Mouse (Mus musculus) splenic B cell, adult 2 months (primary cell): Measurements from ENCODE around the gene Dynll1.

ENCODE experiments used
- DNase-seq: peaks from one replicate; pipeline ENCODE4 v3.0.0-alpha.2; 2011; ENCODE audit warnings: low read depth, low spot score
- H3K27me3 ChIP-seq: 2 replicates; pipeline ENCODE4 v1.6.1; 2012; ENCODE audit warnings: mild to moderate bottlenecking, low read length, moderate library complexity, mixed read lengths; ENCODE audit not compliant: control insufficient read depth, poor library complexity, insufficient read depth, severe bottlenecking
- H3K36me3 ChIP-seq: 2 replicates; pipeline ENCODE4 v1.6.1; 2012; ENCODE audit warnings: mild to moderate bottlenecking, low read length, moderate library complexity, mixed read lengths; ENCODE audit not compliant: control insufficient read depth, poor library complexity, insufficient read depth, severe bottlenecking

Dynll1 gene

DNA sequence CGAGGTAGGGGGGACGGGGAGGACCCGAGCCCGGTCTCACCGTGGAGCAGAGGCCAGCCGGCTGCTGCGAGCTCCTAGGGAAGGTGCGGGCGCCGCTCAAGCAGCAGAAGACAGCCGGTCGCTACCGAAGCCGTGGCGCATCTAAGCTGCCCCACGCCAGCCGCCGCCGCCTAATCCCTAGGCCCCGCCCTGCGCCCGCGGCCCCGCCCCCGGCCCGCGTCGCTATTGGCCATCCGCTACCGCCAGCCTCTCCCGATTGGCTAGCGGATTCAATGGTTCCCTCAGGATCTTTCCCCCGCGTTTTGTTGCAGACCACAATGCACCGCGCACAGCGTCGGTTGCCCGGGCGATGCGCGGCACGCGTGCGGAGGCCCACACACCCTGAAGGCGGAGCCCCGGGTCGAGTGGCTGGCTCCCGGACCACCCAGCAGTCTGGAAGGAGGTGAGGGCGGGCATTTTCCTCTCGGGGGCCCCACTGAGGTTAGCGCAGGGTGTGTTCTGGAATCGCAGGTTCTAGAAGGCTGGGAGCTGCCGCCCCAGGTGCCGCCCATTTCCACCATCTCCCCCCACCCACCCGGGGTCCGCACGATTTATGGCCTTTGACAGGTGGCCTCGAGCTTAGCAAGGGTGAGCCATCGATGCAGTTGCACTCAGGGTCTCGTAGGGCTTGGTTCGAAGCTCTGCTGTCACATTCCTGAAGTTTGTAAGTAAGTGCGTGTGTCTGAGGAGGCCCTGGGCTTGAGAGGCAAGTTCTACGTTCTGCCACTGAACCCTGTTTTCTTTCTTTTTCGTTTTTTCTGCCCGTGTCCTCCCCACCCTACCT is at the start of gene Dynll1:
TSS of gene Dynll1 (minus strand) at position 208 of the 823 bp plus-strand sequence.
- H3K36me3 ChIP-seq = peaks cover 2% of the 10 kb centered on the region; the same call in 1 of the 2 replicates
- peak; percentile 99 for DNase-seq
- H3K27me3 ChIP-seq = no peaks in the 10 kb centered on the region

- H3K27me3 ChIP-seq = no peaks in the 10 kb centered on the region
- no peak for DNase-seq
- peaks cover 5% of the 10 kb centered on the region for H3K36me3 ChIP-seq
Observed at GRCm38 (mm10) chr5:115349225-115349555, 48.4 kb upstream of the Dynll1 start.

DNA sequence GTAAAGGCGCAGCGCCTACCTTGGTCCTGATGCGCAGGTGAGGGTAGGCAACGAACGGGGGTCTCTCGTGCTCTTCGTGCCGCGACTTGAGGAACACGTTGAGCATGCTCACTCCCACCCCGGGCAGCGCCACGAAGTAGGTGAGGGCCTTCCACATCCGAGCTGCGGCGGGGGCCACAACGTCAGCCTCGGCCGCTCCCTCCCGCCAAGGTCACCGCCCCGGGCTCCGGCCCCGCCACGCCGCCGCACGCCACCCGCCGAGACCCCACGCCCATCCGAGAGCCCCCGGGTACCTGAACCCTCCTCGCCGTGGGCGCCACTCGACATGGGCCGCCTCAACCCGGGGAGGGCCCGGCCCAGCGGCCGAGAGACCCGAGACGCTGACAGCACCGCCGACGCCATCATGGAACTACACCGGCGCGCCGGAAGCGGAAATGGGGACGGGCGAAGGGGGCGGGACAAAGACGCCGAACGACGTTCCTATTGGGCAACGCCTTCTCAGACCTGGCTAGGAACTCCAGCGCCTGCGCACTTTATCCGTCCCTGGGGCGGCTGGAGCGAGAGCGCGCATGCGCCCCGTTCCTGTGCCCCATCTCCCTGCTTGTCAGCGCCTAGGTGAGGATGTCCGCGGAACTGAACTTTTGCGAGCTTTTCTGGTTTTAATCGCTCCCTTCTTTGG is 47.9 kb upstream of the Dynll1 start, which contains the start of gene Cox6a1:
TSS of gene Cox6a1 (minus strand) at position 436 of the 679 bp plus-strand sequence.
- Histone ChIP-seq H3K27me3 (no peaks in the 10 kb centered on the region), H3K36me3 (peaks cover 7% of the 10 kb centered on the region)
- peak; percentile 100 for DNase-seq

- DNase-seq = peak; percentile 92
- no peaks in the 10 kb centered on the region for H3K27me3 ChIP-seq
- H3K36me3 ChIP-seq = peaks cover 13% of the 10 kb centered on the region
Observed at GRCm38 (mm10) chr5:115347564-115347963, 46.8 kb upstream of the Dynll1 start.

DNA sequence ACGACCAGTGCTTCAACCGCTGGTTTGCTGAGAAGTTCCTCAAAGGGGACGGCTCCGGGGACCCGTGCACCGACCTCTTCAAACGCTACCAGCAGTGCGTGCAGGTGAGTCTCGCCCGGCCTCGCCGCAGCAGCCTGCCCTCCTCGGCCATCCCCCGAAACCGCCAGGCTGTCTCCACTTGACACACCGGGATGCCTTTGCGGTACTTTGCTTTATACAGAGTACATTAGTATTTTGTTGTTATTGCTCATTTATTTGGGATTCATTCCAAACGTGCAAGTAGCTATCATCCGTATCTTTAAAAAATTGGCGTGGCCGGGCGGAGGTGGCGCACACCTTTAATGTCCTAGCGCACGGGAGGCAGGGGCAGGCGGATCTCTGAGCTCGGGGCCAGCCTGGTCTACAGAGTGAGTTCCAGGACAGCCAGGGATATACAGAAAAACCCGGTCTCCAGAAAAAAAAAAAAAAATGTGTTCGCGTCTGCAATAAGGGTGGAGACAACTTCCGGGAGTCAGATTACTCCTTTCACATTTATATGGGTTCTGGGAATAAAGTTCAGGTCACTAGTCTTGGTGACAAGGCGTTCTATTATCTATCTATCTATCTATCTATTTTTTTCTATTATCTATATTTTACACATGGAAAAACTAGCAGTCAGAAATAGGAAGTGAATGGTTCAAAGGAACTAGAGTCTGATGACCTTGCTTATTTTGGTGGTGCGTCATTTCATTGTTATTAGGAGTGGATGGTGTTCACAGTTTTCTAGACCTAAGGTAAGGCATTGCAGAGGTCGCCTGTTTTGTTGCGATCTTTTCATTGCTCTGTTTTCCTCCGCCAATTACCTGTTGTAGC is 40.7 kb upstream of the Dynll1 start:
- Histone ChIP-seq H3K27me3 (no peaks in the 10 kb centered on the region), H3K36me3 (peaks cover 13% of the 10 kb centered on the region)
- peak; percentile 16 for DNase-seq

DNA sequence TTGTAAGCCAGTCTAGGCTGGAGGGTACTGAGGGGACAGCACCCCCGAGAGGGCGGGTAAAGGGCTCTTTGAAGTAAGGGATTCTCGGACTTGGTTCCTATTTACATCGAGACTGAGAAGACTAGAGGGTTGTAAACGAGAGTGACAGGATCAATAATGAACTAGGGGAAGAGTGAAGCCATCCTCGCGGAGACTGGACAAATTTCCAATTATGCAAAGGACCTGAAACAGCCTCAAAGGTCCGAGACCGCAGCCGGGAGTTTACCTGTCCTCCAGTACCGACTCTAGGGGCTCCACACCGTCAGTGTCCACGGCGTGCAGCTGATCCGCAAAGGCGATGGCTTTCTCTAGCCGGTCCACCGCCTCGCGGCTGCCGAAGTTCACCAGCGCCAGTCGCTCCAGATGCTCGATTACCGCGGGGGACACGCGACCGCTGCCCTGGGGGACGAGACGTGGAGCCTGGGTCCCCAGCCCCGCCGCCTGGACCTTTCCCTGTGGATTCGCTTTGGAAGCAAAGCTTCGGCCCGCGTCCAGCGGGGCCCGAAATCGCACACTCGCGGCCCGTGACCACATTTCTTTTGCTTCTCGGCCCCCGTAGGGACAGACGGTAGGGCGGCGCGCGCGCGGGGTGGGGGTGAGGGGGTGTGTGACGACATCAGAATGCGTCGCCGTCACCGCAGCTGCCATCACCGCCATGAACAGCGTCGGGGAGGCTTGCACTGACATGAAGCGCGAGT is 39.9 kb upstream of the Dynll1 start, which contains the start of the genes Gatc and Triap1:
TSS of gene Gatc (minus strand) at position 602 of the 737 bp plus-strand sequence.
TSS of gene Triap1 (plus strand) at position 649 of the 737 bp plus-strand sequence.
- H3K36me3 ChIP-seq = peaks cover 13% of the 10 kb centered on the region
- no peaks in the 10 kb centered on the region for H3K27me3 ChIP-seq
- peak; percentile 92 for DNase-seq

GRCm38 (mm10) chr5:115340007-115340406 is 39.2 kb upstream of the Dynll1 start:
- no peak for DNase-seq
- Histone ChIP-seq H3K27me3 (no peaks in the 10 kb centered on the region), H3K36me3 (peaks cover 8% of the 10 kb centered on the region)

DNA sequence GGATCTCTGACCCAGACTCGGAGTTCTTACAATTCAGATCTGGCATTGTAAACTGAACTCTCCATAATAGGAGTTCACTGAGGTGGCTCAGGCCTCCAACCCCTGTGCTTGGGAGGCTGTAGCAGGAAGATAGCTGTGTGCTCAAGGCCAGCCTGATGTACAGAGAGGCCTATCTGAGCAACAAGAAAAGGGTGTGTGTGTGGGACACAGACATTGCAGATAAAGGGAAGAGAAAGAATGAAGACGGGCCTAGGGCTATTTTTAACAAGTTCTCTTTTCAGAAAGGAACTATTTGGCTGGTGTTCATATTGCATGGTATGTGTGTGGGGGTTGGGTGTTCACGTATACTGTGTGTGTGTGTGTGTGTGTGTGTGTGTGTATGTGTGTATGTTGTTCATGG is 32.8 kb upstream of the Dynll1 start:
- peak; percentile 43 for DNase-seq
- peaks cover 7% of the 10 kb centered on the region; the same call in 1 of the 2 replicates for H3K36me3 ChIP-seq
- no peaks in the 10 kb centered on the region for H3K27me3 ChIP-seq

GRCm38 (mm10) chr5:115330955-115331354 is 30.2 kb upstream of the Dynll1 start:
- H3K27me3 ChIP-seq = no peaks in the 10 kb centered on the region
- peaks cover 7% of the 10 kb centered on the region; the same call in 1 of the 2 replicates for H3K36me3 ChIP-seq
- DNase-seq = no peak

- Histone ChIP-seq H3K27me3 (no peaks in the 10 kb centered on the region), H3K36me3 (peaks cover 4% of the 10 kb centered on the region; the same call in 1 of the 2 replicates)
- DNase-seq = no peak
Observed at GRCm38 (mm10) chr5:115327610-115328548, 27.1 kb upstream of the Dynll1 start.

- DNase-seq = peak; percentile 95
- Histone ChIP-seq H3K27me3 (no peaks in the 10 kb centered on the region), H3K36me3 (peaks cover 2% of the 10 kb centered on the region; the same call in 1 of the 2 replicates)
Observed at GRCm38 (mm10) chr5:115326875-115327609, 26.2 kb upstream of the Dynll1 start, which contains the start of gene Srsf9. Gene Srsf9, plus strand, starts transcription at chr5:115327177.

DNA sequence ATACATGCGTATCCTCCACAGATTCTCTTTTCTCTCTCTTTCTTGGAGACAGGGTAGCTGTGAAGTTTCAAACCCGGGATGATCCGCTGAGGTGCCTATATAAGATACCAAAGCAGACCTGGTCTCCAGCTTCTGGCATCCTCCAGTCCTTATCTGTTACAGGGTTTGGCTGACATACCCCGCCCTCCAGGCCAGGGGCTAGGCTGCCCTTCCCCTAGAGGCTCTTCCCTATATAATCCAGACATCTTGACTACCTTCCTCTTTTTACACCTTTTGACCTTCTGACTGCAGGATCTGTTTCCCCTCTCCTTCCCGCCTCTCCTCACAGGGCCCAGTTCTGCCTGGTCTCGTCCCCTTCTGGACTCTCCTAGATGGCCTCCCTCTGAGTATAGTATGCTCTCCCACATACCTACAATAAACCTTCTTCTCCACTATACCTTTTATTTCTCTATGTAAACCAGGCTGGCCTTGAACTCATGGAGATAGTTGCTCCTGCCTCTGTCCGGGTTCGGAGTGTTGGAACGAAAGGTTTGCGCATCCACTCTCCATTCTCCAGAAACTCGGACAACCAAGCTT is 25.5 kb upstream of the Dynll1 start:
- peak; percentile 15 for DNase-seq
- Histone ChIP-seq H3K27me3 (no peaks in the 10 kb centered on the region), H3K36me3 (peaks cover 2% of the 10 kb centered on the region; the same call in 1 of the 2 replicates)
